Mouse (Mus musculus) lung, adult 2 months (tissue): ENCODE results near the gene Mepce.

Source experiments
- CTCF ChIP-seq: fragments of 200-500 bp; IDR thresholded peaks from 2 replicates; pipeline ENCODE4 v1.5.1; 2011; ENCODE audit warnings: mild to moderate bottlenecking, low read length, control low read depth; ENCODE audit not compliant: insufficient read depth
- POLR2A ChIP-seq: fragments of 200-500 bp; IDR thresholded peaks from 2 replicates; pipeline ENCODE4 v1.6.1; 2011; ENCODE audit warnings: low read depth, mild to moderate bottlenecking, control low read depth, low read length, borderline replicate concordance; ENCODE audit errors: extremely low read depth

DNA sequence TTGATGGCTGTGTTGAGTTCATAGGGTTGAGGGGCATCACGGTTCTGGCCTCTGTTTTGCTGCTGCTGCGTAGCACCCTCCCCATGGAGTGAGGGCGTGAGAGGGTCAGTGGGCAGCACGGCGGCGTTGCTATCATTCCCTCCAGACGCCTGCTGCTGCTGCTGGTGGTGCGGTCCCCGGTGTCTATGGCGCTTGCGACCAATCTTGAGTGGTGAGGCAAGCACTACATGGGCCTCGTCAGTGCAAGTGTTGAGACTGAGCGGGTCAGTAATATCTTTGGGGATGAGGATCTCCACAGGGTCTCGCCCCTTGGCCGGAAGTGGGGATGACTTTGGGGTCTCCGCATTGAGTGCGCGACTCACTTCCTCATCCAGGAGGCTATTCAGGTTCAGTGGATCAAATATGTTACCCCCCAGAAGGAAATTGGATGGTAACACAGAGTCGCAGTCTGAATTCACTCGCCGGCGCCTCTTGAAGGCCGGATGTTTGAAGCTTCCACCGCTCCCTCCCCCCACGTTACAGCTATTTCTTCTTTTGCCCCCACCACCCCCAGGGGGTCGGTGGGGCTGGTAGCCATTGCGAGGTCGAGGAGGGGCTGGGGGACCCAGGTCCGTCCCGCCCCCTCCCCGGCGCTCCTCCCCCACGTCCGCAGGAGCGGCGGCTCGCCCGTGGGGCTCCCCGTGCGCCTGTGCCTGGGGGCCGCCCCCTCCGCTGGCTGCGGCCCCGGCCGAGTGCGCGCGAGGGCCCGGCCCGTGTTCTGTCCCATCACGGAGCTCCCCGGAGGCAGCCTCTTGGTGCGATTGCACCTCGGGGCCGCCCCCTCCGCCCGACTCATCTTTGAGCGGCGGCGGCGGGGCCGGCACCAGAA is 2.1 kb downstream of the Mepce start:
- TF ChIP-seq CTCF = no peak
- TF ChIP-seq POLR2A = no peak
